Mouse (Mus musculus) hindbrain, embryonic 10.5 days (tissue): Measurements from ENCODE around the gene Tead1. TPM values are rescaled to one million over a fixed set of nuclear protein-coding genes. Genes with fewer than 3 reads are reported as not detected.

ENCODE experiments used
- DNase-seq: peaks from one replicate; pipeline ENCODE4 v3.0.0-alpha.2; 2017; ENCODE audit warnings: low spot score
- H3K27ac ChIP-seq: fragments of 300-500 bp; sonication (generic); 2 replicates; pipeline ENCODE4 v1.5.1; 2016; ENCODE audit warnings: mild to moderate bottlenecking, moderate library complexity
- H3K27me3 ChIP-seq: fragments of 300-500 bp; sonication (generic); 2 replicates; pipeline ENCODE4 v1.6.1; 2016; ENCODE audit warnings: mild to moderate bottlenecking; ENCODE audit not compliant: poor library complexity, insufficient read depth, severe bottlenecking
- H3K36me3 ChIP-seq: fragments of 300-500 bp; sonication (generic); 2 replicates; pipeline ENCODE4 v1.6.1; 2016; ENCODE audit warnings: mild to moderate bottlenecking, moderate library complexity
- H3K4me1 ChIP-seq: fragments of 300-500 bp; sonication (generic); replicated peaks from 2 replicates; pipeline ENCODE4 v1.6.1; 2016; ENCODE audit warnings: mild to moderate bottlenecking
- H3K4me3 ChIP-seq: fragments of 300-500 bp; sonication (generic); 2 replicates; pipeline ENCODE4 v1.5.1; 2016; ENCODE audit warnings: mild to moderate bottlenecking, moderate library complexity
- H3K9me3 ChIP-seq: fragments of 300-500 bp; sonication (generic); 2 replicates; pipeline ENCODE4 v1.6.1; 2016; ENCODE audit warnings: mild to moderate bottlenecking, moderate library complexity
- WGBS: fragments of 180-500 bp; shearing (Covaris S2); methylation state at CpG from one replicate; pipeline ENCODE4 v1.1.7; 2016; 5-methylcytosine and 5-hydroxymethylcytosine counted together
- polyA plus RNA-seq: library from polyadenylated mRNA; unstranded; fragments of >200 nt; fragmentation: Nextera tagmentation; extraction: Ambion mirVana; gene quantifications from 2 replicates; pipeline ENCODE4 v1.2.1, GENCODE M21; 2016

Tead1 gene
- polyA plus RNA-seq, 1 experiment from 2014 or later = 17.8 TPM

GRCm38 (mm10) chr7:112747836-112748235 lies 68.7 kb downstream of the Tead1 start:
- no peak for DNase-seq
- WGBS = 90% methylated on average over 3 of the region's 3 CpGs

GRCm38 (mm10) chr7:112748327-112748726 lies 69.2 kb downstream of the Tead1 start:
- H3K4me1 ChIP-seq = peaks cover 53% of the 10 kb centered on the region

More at GRCm38 (mm10) chr7:112747836-112748235, 68.7 kb downstream of the Tead1 start:
- Histone ChIP-seq H3K27me3 (no peaks in the 10 kb centered on the region), H3K4me1 (peaks cover 53% of the 10 kb centered on the region), H3K36me3 (peaks cover 20% of the 10 kb centered on the region; the same call in 1 of the 2 replicates), H3K4me3 (no peak overlapping the region), H3K27ac (no peak overlapping the region), H3K9me3 (no peaks in the 10 kb centered on the region)

GRCm38 (mm10) chr7:112750101-112750500 lies 71.0 kb downstream of the Tead1 start:
- Histone ChIP-seq H3K4me1 (peaks cover 38% of the 10 kb centered on the region), H3K36me3 (peaks cover 20% of the 10 kb centered on the region; the same call in 1 of the 2 replicates), H3K9me3 (no peaks in the 10 kb centered on the region), H3K27me3 (no peaks in the 10 kb centered on the region), H3K4me3 (no peak overlapping the region), H3K27ac (no peak overlapping the region)
- no peak for DNase-seq
- WGBS = 91% methylated on average over 9 of the region's 9 CpGs

More at GRCm38 (mm10) chr7:112748327-112748726, 69.2 kb downstream of the Tead1 start:
- no peak overlapping the region for H3K27ac ChIP-seq
- no peaks in the 10 kb centered on the region for H3K9me3 ChIP-seq
- H3K27me3 ChIP-seq = no peaks in the 10 kb centered on the region
- no peak for DNase-seq
- WGBS = 96% methylated on average over 4 of the region's 4 CpGs
- H3K36me3 ChIP-seq = peaks cover 20% of the 10 kb centered on the region; the same call in 1 of the 2 replicates
- no peak overlapping the region for H3K4me3 ChIP-seq

GRCm38 (mm10) chr7:112752311-112752710 lies 73.2 kb downstream of the Tead1 start:
- H3K4me3 ChIP-seq = no peak overlapping the region
- H3K27ac ChIP-seq = no peak overlapping the region
- peaks cover 31% of the 10 kb centered on the region for H3K4me1 ChIP-seq
- no peaks in the 10 kb centered on the region for H3K9me3 ChIP-seq
- DNase-seq = no peak
- 91% methylated on average over 6 of the region's 6 CpGs for WGBS
- H3K27me3 ChIP-seq = no peaks in the 10 kb centered on the region
- H3K36me3 ChIP-seq = peaks cover 20% of the 10 kb centered on the region; the same call in 1 of the 2 replicates

- WGBS = 86% methylated on average over 6 of the region's 6 CpGs
- H3K27ac ChIP-seq = no peak overlapping the region
- H3K27me3 ChIP-seq = no peaks in the 10 kb centered on the region
- peaks cover 20% of the 10 kb centered on the region; the same call in 1 of the 2 replicates for H3K36me3 ChIP-seq
- H3K4me3 ChIP-seq = no peak overlapping the region
- H3K9me3 ChIP-seq = no peaks in the 10 kb centered on the region
- peaks cover 38% of the 10 kb centered on the region for H3K4me1 ChIP-seq
- no peak for DNase-seq
These were observed 74.2 kb downstream of the Tead1 start for GRCm38 (mm10) chr7:112753314-112753713.

- Histone ChIP-seq H3K4me1 (peaks cover 85% of the 10 kb centered on the region), H3K27ac (peak overlapping the region; percentile 81), H3K27me3 (no peaks in the 10 kb centered on the region), H3K9me3 (no peaks in the 10 kb centered on the region), H3K4me3 (no peak overlapping the region), H3K36me3 (peaks cover 14% of the 10 kb centered on the region)
- no peak for DNase-seq
- 84% methylated on average over 23 of the region's 23 CpGs for WGBS
These were observed 80.3 kb downstream of the Tead1 start for GRCm38 (mm10) chr7:112759359-112759975.

GRCm38 (mm10) chr7:112760293-112760692 lies 81.2 kb downstream of the Tead1 start:
- H3K4me1 ChIP-seq = peaks cover 91% of the 10 kb centered on the region
- 77% methylated on average over 3 of the region's 3 CpGs for WGBS

GRCm38 (mm10) chr7:112760782-112761181 lies 81.7 kb downstream of the Tead1 start:
- Histone ChIP-seq H3K4me3 (no peak overlapping the region), H3K27me3 (no peaks in the 10 kb centered on the region), H3K4me1 (peaks cover 91% of the 10 kb centered on the region), H3K27ac (peak overlapping the region; percentile 81), H3K9me3 (no peaks in the 10 kb centered on the region), H3K36me3 (peaks cover 14% of the 10 kb centered on the region)
- peak; percentile 58 for DNase-seq
- 44% methylated on average over 8 of the region's 8 CpGs for WGBS

More at GRCm38 (mm10) chr7:112760293-112760692, 81.2 kb downstream of the Tead1 start:
- no peak for DNase-seq
- Histone ChIP-seq H3K27me3 (no peaks in the 10 kb centered on the region), H3K9me3 (no peaks in the 10 kb centered on the region), H3K4me3 (no peak overlapping the region), H3K27ac (peak overlapping the region; percentile 81), H3K36me3 (peaks cover 14% of the 10 kb centered on the region)

GRCm38 (mm10) chr7:112762870-112763269 lies 83.8 kb downstream of the Tead1 start:
- Histone ChIP-seq H3K4me3 (no peak overlapping the region), H3K9me3 (no peaks in the 10 kb centered on the region), H3K36me3 (peaks cover 14% of the 10 kb centered on the region), H3K27me3 (no peaks in the 10 kb centered on the region), H3K4me1 (peaks cover 71% of the 10 kb centered on the region), H3K27ac (peak overlapping the region; percentile 81; the same call in 1 of the 2 replicates)
- WGBS = 84% methylated on average over 2 of the region's 2 CpGs
- DNase-seq = no peak

GRCm38 (mm10) chr7:112763513-112763912 lies 84.4 kb downstream of the Tead1 start:
- H3K27me3 ChIP-seq = no peaks in the 10 kb centered on the region
- H3K4me1 ChIP-seq = peaks cover 65% of the 10 kb centered on the region
- peak overlapping the region; percentile 53 for H3K27ac ChIP-seq
- WGBS = 73% methylated on average over 3 of the region's 3 CpGs
- no peak for DNase-seq
- no peak overlapping the region for H3K4me3 ChIP-seq
- peaks cover 14% of the 10 kb centered on the region for H3K36me3 ChIP-seq
- no peaks in the 10 kb centered on the region for H3K9me3 ChIP-seq

GRCm38 (mm10) chr7:112764921-112765320 lies 85.8 kb downstream of the Tead1 start:
- H3K36me3 ChIP-seq = peaks cover 6% of the 10 kb centered on the region; the same call in 1 of the 2 replicates
- H3K27me3 ChIP-seq = no peaks in the 10 kb centered on the region
- no peak for DNase-seq
- WGBS = 89% methylated on average over 4 of the region's 4 CpGs
- H3K4me3 ChIP-seq = no peak overlapping the region
- no peak overlapping the region for H3K27ac ChIP-seq
- peaks cover 59% of the 10 kb centered on the region for H3K4me1 ChIP-seq
- no peaks in the 10 kb centered on the region for H3K9me3 ChIP-seq

GRCm38 (mm10) chr7:112769866-112770265 lies 90.7 kb downstream of the Tead1 start:
- DNase-seq = no peak
- Histone ChIP-seq H3K36me3 (no peaks in the 10 kb centered on the region), H3K4me1 (peaks cover 33% of the 10 kb centered on the region), H3K4me3 (no peak overlapping the region), H3K27me3 (no peaks in the 10 kb centered on the region), H3K27ac (no peak overlapping the region), H3K9me3 (no peaks in the 10 kb centered on the region)
- WGBS = 77% methylated on average over 2 of the region's 2 CpGs

GRCm38 (mm10) chr7:112771461-112771860 lies 92.3 kb downstream of the Tead1 start:
- 87% methylated on average over 6 of the region's 6 CpGs for WGBS
- H3K4me1 ChIP-seq = peaks cover 47% of the 10 kb centered on the region
- H3K27ac ChIP-seq = no peak overlapping the region
- H3K4me3 ChIP-seq = no peak overlapping the region
- H3K36me3 ChIP-seq = no peaks in the 10 kb centered on the region
- H3K9me3 ChIP-seq = no peaks in the 10 kb centered on the region
- no peaks in the 10 kb centered on the region for H3K27me3 ChIP-seq
- DNase-seq = no peak
